Mouse (Mus musculus): ENCODE measurements around the gene Atp13a3.

- TF ChIP-seq CTCF (IDR thresholded peaks at IDR 0.05; ENCODE audit: control insufficient read depth, insufficient read depth, insufficient replicate concordance, low read depth, low read length) (no peak), POLR2A (IDR thresholded peaks at IDR 0.05; ENCODE audit: control insufficient read depth, low read depth, low read length) (no peak)
Observed at GRCm38 (mm10) chr16:30297450-30297849, 108.3 kb downstream of the Atp13a3 start.
